In genomic region chr4:100495176-100495575, GRCm38 (mm10) we compare ENCODE assay signal across 19 mouse cellular contexts. TPM values are rescaled to one million over a fixed set of nuclear protein-coding genes. Genes with fewer than 3 reads are reported as not detected.
"Had no signal": no experiment of that assay in that cellular context is flagged by ENCODE, and none has a peak within 500 bp of the region (broad histone marks: within the 10 kb centered on the region; RNA-seq: fewer than 3 reads in every experiment).

No protein-coding gene starts in this region.

- DNase-seq: retina, postnatal 1 day; right cerebral cortex, adult 18-20 months; right cerebral cortex, postnatal 14 days; right cerebral cortex, postnatal 25 days; right cerebral cortex, postnatal 4 days; spleen, adult 18-20 months; thymus, adult 18-20 months; thymus, adult 2 months; thymus, postnatal 14 days; thymus, postnatal 25 days; thymus, postnatal 36 days; thymus, postnatal 4 days had no signal

- H3K27me3 ChIP-seq: neural tube, embryonic 15.5 days; stomach, embryonic 15.5 days had no signal

- H3K36me3 ChIP-seq: neural tube, embryonic 15.5 days; stomach, embryonic 15.5 days had no signal

- H3K9ac ChIP-seq: neural tube, embryonic 15.5 days; stomach, embryonic 15.5 days had no signal

- H3K4me3 ChIP-seq: neural tube, embryonic 15.5 days; stomach, embryonic 15.5 days had no signal

- H3K4me2 ChIP-seq: neural tube, embryonic 15.5 days; stomach, embryonic 15.5 days had no signal

- H3K9me3 ChIP-seq: neural tube, embryonic 15.5 days; stomach, embryonic 15.5 days had no signal

- H3K4me1 ChIP-seq: neural tube, embryonic 15.5 days; stomach, embryonic 15.5 days had no signal

- H3K27ac ChIP-seq: neural tube, embryonic 15.5 days; stomach, embryonic 15.5 days; stomach, postnatal 0 days had no signal

RNA-seq across cellular contexts. Expression of gene Ube2u, which starts 16.5 kb away (rescaled TPM):
- total RNA-seq: neutrophil, adult 5-6 weeks had no signal
- polyA plus RNA-seq: small intestine, adult 2 months; spleen, adult 2 months; thymus, adult 2 months; thymus, postnatal 0 days had no signal
